Mouse (Mus musculus): Measurements from ENCODE around the gene Creb5. TPM values are rescaled to one million over a fixed set of nuclear protein-coding genes. Genes with fewer than 3 reads are reported as not detected.

The Creb5 gene
- polyA plus RNA-seq, 1 experiment = 0.30 TPM

- WGBS = 90% methylated on average over 6 of the region's 6 CpGs
- DNase-seq (ENCODE audit: low read depth, low spot score) = no peak
Measured at GRCm38 (mm10) chr6:53313604-53314003, 26.5 kb downstream of the Creb5 start.

GRCm38 (mm10) chr6:53314126-53314525 is 27.1 kb downstream of the Creb5 start:
- 64% methylated on average over 10 of the region's 10 CpGs for WGBS
- DNase-seq (ENCODE audit: low read depth, low spot score) = no peak

GRCm38 (mm10) chr6:53319543-53320325 is 32.7 kb downstream of the Creb5 start:
- WGBS = 82% methylated on average over 17 of the region's 17 CpGs
- DNase-seq (ENCODE audit: low read depth, low spot score) = no peak

GRCm38 (mm10) chr6:53337398-53337797 is 50.3 kb downstream of the Creb5 start:
- no peak for DNase-seq (ENCODE audit: low read depth, low spot score)
- 38% methylated on average over 9 of the region's 9 CpGs for WGBS

GRCm38 (mm10) chr6:53352311-53352960 is 65.4 kb downstream of the Creb5 start:
- 79% methylated on average over 9 of the region's 9 CpGs for WGBS
- DNase-seq (ENCODE audit: low read depth, low spot score) = no peak

- DNase-seq (ENCODE audit: low read depth, low spot score) = no peak
- WGBS = 95% methylated on average over 1 of the region's 1 CpGs
Measured at GRCm38 (mm10) chr6:53356328-53356727, 69.3 kb downstream of the Creb5 start.

GRCm38 (mm10) chr6:53363535-53363934 is 76.5 kb downstream of the Creb5 start:
- DNase-seq (ENCODE audit: low read depth, low spot score) = no peak
- WGBS = 74% methylated on average over 5 of the region's 5 CpGs

GRCm38 (mm10) chr6:53363981-53364391 is 76.9 kb downstream of the Creb5 start:
- no peak for DNase-seq (ENCODE audit: low read depth, low spot score)
- WGBS = 32% methylated on average over 4 of the region's 4 CpGs

GRCm38 (mm10) chr6:53369147-53369546 is 82.1 kb downstream of the Creb5 start:
- no peak for DNase-seq (ENCODE audit: low read depth, low spot score)
- 78% methylated on average over 5 of the region's 5 CpGs for WGBS

GRCm38 (mm10) chr6:53369928-53370327 is 82.9 kb downstream of the Creb5 start:
- DNase-seq (ENCODE audit: low read depth, low spot score) = no peak
- 75% methylated on average over 5 of the region's 5 CpGs for WGBS

- no peak for DNase-seq (ENCODE audit: low read depth, low spot score)
- WGBS = 88% methylated on average over 9 of the region's 9 CpGs
Measured at GRCm38 (mm10) chr6:53371962-53372361, 84.9 kb downstream of the Creb5 start.

GRCm38 (mm10) chr6:53374315-53374941 is 87.4 kb downstream of the Creb5 start:
- WGBS = 41% methylated on average over 3 of the region's 3 CpGs
- no peak for DNase-seq (ENCODE audit: low read depth, low spot score)

- 85% methylated on average over 5 of the region's 5 CpGs for WGBS
- DNase-seq (ENCODE audit: low read depth, low spot score) = no peak
Measured at GRCm38 (mm10) chr6:53389277-53389676, 102.2 kb downstream of the Creb5 start.

GRCm38 (mm10) chr6:53390413-53390812 is 103.3 kb downstream of the Creb5 start:
- 19% methylated on average over 6 of the region's 6 CpGs for WGBS
- DNase-seq (ENCODE audit: low read depth, low spot score) = no peak

- DNase-seq (ENCODE audit: low read depth, low spot score) = no peak
- 57% methylated on average over 7 of the region's 7 CpGs for WGBS
Measured at GRCm38 (mm10) chr6:53394026-53394425, 107.0 kb downstream of the Creb5 start.

GRCm38 (mm10) chr6:53395208-53395607 is 108.1 kb downstream of the Creb5 start:
- DNase-seq (ENCODE audit: low read depth, low spot score) = no peak
- whole genome bisulfite sequencing = 70% methylated on average over 4 of the region's 4 CpGs

GRCm38 (mm10) chr6:53396421-53396820 is 109.4 kb downstream of the Creb5 start:
- 92% methylated on average over 3 of the region's 3 CpGs for WGBS
- DNase-seq (ENCODE audit: low read depth, low spot score) = no peak

- 67% methylated on average over 4 of the region's 4 CpGs for WGBS
Measured at GRCm38 (mm10) chr6:53397797-53398196, 110.7 kb downstream of the Creb5 start.

GRCm38 (mm10) chr6:53398297-53399140 is 111.4 kb downstream of the Creb5 start:
- WGBS = 26% methylated on average over 18 of the region's 18 CpGs
- DNase-seq (ENCODE audit: low read depth, low spot score) = no peak

More at GRCm38 (mm10) chr6:53397797-53398196, 110.7 kb downstream of the Creb5 start:
- no peak for DNase-seq (ENCODE audit: low read depth, low spot score)

GRCm38 (mm10) chr6:53401364-53401763 is 114.3 kb downstream of the Creb5 start:
- DNase-seq (ENCODE audit: low read depth, low spot score) = no peak
- 63% methylated on average over 6 of the region's 6 CpGs for WGBS

All from large intestine, adult 2 months (tissue).